Mouse (Mus musculus) liver, embryonic 11.5 days (tissue): ENCODE data around the gene Gmds. TPM values are rescaled to one million over a fixed set of nuclear protein-coding genes. Genes with fewer than 3 reads are reported as not detected.

Source experiments
- ATAC-seq: fragments of 200-750 bp; cut with Nextera tagmentation; replicated peaks from 2 replicates; pipeline ENCODE4 v1.8.0; 2017; ENCODE audit warnings: moderate number of reproducible peaks, mild to moderate bottlenecking, moderate TSS enrichment, moderate library complexity; ENCODE audit not compliant: low FRiP score
- DNase-seq: peaks from one replicate; pipeline ENCODE4 v3.0.0-alpha.2; 2017; ENCODE audit warnings: low spot score
- H3K27ac ChIP-seq: fragments of 300-500 bp; sonication (generic); 2 replicates; pipeline ENCODE4 v1.5.1; 2014; ENCODE audit warnings: mild to moderate bottlenecking, low read depth, low read length, control low read depth
- H3K27me3 ChIP-seq: fragments of 300-500 bp; sonication (generic); replicated peaks from 2 replicates; pipeline ENCODE4 v1.6.1; 2014; ENCODE audit warnings: low read length, mixed read lengths; ENCODE audit not compliant: control insufficient read depth, insufficient read depth
- H3K36me3 ChIP-seq: fragments of 300-500 bp; sonication (generic); 2 replicates; pipeline ENCODE4 v1.6.1; 2014; ENCODE audit warnings: mild to moderate bottlenecking, low read length, moderate library complexity, mixed read lengths; ENCODE audit not compliant: control insufficient read depth, insufficient read depth
- H3K4me1 ChIP-seq: fragments of 300-500 bp; sonication (generic); replicated peaks from 2 replicates; pipeline ENCODE4 v1.6.1; 2014; ENCODE audit warnings: low read length, mixed read lengths; ENCODE audit not compliant: control insufficient read depth, insufficient read depth
- H3K4me2 ChIP-seq: fragments of 300-500 bp; sonication (generic); 2 replicates; pipeline ENCODE4 v1.6.1; 2014; ENCODE audit warnings: mild to moderate bottlenecking, control low read depth, moderate library complexity
- H3K4me3 ChIP-seq: fragments of 300-500 bp; sonication (generic); 2 replicates; pipeline ENCODE4 v1.5.1; 2014; ENCODE audit warnings: low read depth, low read length, control low read depth
- H3K9ac ChIP-seq: fragments of 300-500 bp; sonication (generic); 2 replicates; pipeline ENCODE4 v1.6.1; 2014; ENCODE audit warnings: low read depth, low read length, control low read depth
- H3K9me3 ChIP-seq: fragments of 300-500 bp; sonication (generic); 2 replicates; pipeline ENCODE4 v1.6.1; 2016; ENCODE audit warnings: low read length, inconsistent platforms, mixed read lengths; ENCODE audit not compliant: control insufficient read depth
- WGBS: fragments of 180-500 bp; shearing (Covaris S2); extraction: QIAGEN DNeasy Blood & Tissue Kit; methylation state at CpG from one replicate; pipeline ENCODE4 v1.1.7; 2014; 5-methylcytosine and 5-hydroxymethylcytosine counted together
- polyA plus RNA-seq: library from polyadenylated mRNA; unstranded; fragments of >200 nt; fragmentation: Nextera tagmentation; extraction: Ambion mirVana; gene quantifications from 2 replicates; pipeline ENCODE4 v1.2.1, GENCODE M21; 2014

Gmds gene
- polyA plus RNA-seq, 1 experiment from 2014 or later: 19.7 TPM

GRCm38 (mm10) chr13:31944676-31945210 is 393.8 kb downstream of the Gmds start:
- no peaks in the 10 kb centered on the region for H3K36me3 ChIP-seq
- no peak overlapping the region for H3K4me2 ChIP-seq
- H3K9me3 ChIP-seq: no peaks in the 10 kb centered on the region
- H3K27me3 ChIP-seq: no peaks in the 10 kb centered on the region
- H3K4me1 ChIP-seq: no peaks in the 10 kb centered on the region
- no peak overlapping the region for H3K27ac ChIP-seq
- H3K4me3 ChIP-seq: no peak overlapping the region
- no peak for DNase-seq
- ATAC-seq: no peak
- H3K9ac ChIP-seq: no peak overlapping the region
- 80% methylated on average over 3 of the region's 3 CpGs for WGBS

- ATAC-seq: no peak
- H3K9ac ChIP-seq: no peak overlapping the region
- no peak overlapping the region for H3K27ac ChIP-seq
- H3K4me2 ChIP-seq: no peak overlapping the region
- no peaks in the 10 kb centered on the region for H3K36me3 ChIP-seq
- no peaks in the 10 kb centered on the region for H3K4me1 ChIP-seq
- DNase-seq: no peak
- H3K4me3 ChIP-seq: no peak overlapping the region
- no peaks in the 10 kb centered on the region for H3K27me3 ChIP-seq
- H3K9me3 ChIP-seq: no peaks in the 10 kb centered on the region
- WGBS: 59% methylated on average over 7 of the region's 7 CpGs
Observed at GRCm38 (mm10) chr13:31943482-31944275, 394.9 kb downstream of the Gmds start.

GRCm38 (mm10) chr13:31929299-31929698 is 409.2 kb downstream of the Gmds start:
- peaks cover 6% of the 10 kb centered on the region for H3K4me1 ChIP-seq
- WGBS: 86% methylated on average over 1 of the region's 1 CpGs
- no peak for DNase-seq
- no peak overlapping the region for H3K4me2 ChIP-seq
- no peaks in the 10 kb centered on the region for H3K9me3 ChIP-seq
- H3K27ac ChIP-seq: no peak overlapping the region
- H3K9ac ChIP-seq: no peak overlapping the region
- no peaks in the 10 kb centered on the region for H3K27me3 ChIP-seq
- ATAC-seq: no peak
- no peaks in the 10 kb centered on the region for H3K36me3 ChIP-seq
- no peak overlapping the region for H3K4me3 ChIP-seq

GRCm38 (mm10) chr13:31926599-31926998 is 411.9 kb downstream of the Gmds start:
- Histone ChIP-seq H3K9ac (no peak overlapping the region), H3K27ac (no peak overlapping the region), H3K9me3 (no peaks in the 10 kb centered on the region), H3K36me3 (no peaks in the 10 kb centered on the region), H3K4me1 (peaks cover 9% of the 10 kb centered on the region), H3K27me3 (no peaks in the 10 kb centered on the region), H3K4me2 (no peak overlapping the region), H3K4me3 (no peak overlapping the region)
- 72% methylated on average over 5 of the region's 5 CpGs for WGBS
- DNase-seq (no peak), ATAC-seq (no peak)

GRCm38 (mm10) chr13:31924506-31924905 is 414.0 kb downstream of the Gmds start:
- Histone ChIP-seq H3K36me3 (no peaks in the 10 kb centered on the region), H3K9me3 (no peaks in the 10 kb centered on the region), H3K9ac (no peak overlapping the region), H3K27me3 (no peaks in the 10 kb centered on the region), H3K4me3 (no peak overlapping the region), H3K4me1 (peaks cover 9% of the 10 kb centered on the region), H3K4me2 (no peak overlapping the region), H3K27ac (no peak overlapping the region)
- peak; percentile 90 for ATAC-seq
- DNase-seq: no peak
- 41% methylated on average over 4 of the region's 4 CpGs for WGBS

- H3K36me3 ChIP-seq: no peaks in the 10 kb centered on the region
- no peaks in the 10 kb centered on the region for H3K27me3 ChIP-seq
- no peak overlapping the region for H3K9ac ChIP-seq
- no peak overlapping the region for H3K4me2 ChIP-seq
- WGBS: 86% methylated on average over 2 of the region's 2 CpGs
- ATAC-seq (no peak), DNase-seq (no peak)
- no peak overlapping the region for H3K27ac ChIP-seq
- H3K4me1 ChIP-seq: peaks cover 7% of the 10 kb centered on the region
- no peaks in the 10 kb centered on the region for H3K9me3 ChIP-seq
- no peak overlapping the region for H3K4me3 ChIP-seq
Observed at GRCm38 (mm10) chr13:31919716-31920115, 418.8 kb downstream of the Gmds start.

GRCm38 (mm10) chr13:31917387-31917786 is 421.2 kb downstream of the Gmds start:
- Histone ChIP-seq H3K27me3 (no peaks in the 10 kb centered on the region), H3K36me3 (no peaks in the 10 kb centered on the region), H3K4me3 (no peak overlapping the region), H3K9me3 (no peaks in the 10 kb centered on the region), H3K27ac (no peak overlapping the region), H3K4me2 (no peak overlapping the region), H3K4me1 (no peaks in the 10 kb centered on the region), H3K9ac (no peak overlapping the region)
- DNase-seq (no peak), ATAC-seq (no peak)
- WGBS: 67% methylated on average over 5 of the region's 5 CpGs

- Histone ChIP-seq H3K4me1 (no peaks in the 10 kb centered on the region), H3K4me2 (no peak overlapping the region), H3K27ac (no peak overlapping the region), H3K4me3 (no peak overlapping the region), H3K36me3 (no peaks in the 10 kb centered on the region), H3K27me3 (no peaks in the 10 kb centered on the region), H3K9ac (no peak overlapping the region), H3K9me3 (no peaks in the 10 kb centered on the region)
- ATAC-seq (0 out of 2 replicates have a peak, but pooled peaks have one; percentile 39), DNase-seq (no peak)
- WGBS: 68% methylated on average over 6 of the region's 6 CpGs
Observed at GRCm38 (mm10) chr13:31915748-31916147, 422.8 kb downstream of the Gmds start.
